Mouse (Mus musculus): ENCODE data around the gene Cldn2.

DNA sequence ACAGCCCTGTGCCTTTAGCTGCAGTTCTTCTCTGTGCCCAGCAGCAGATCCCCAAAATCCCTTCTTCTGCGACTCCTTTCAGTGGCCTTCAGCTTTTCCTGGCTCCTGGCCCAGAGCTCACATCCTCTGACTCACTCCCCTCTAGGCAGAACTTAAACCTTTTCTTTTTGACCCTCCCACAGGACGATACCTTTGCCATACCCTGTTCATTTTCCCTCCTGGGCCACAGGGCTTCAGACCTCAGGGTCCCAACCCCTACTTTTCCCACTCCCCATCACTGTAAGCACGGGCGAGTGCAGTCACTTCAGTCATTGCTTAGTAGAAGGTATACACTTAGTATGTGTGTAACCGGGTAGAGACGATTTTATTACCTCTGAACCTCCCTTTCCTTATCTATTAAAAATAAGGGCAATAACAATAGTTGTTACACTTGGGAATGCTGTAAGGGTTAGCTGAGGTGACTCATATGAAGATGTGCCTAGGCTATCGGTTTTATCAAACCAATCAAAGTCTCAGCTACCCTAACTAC lies 25.5 kb upstream of the Cldn2 start:
- TF ChIP-seq CTCF (IDR thresholded peaks at IDR 0.05; ENCODE audit: low read depth, low read length) (no peak), TAL1 (conservative IDR thresholded peaks at IDR 0.05; ENCODE audit: low read depth, low read length) (no peak), GATA1 (IDR thresholded peaks at IDR 0.05; ENCODE audit: borderline replicate concordance, low read length) (no peak), POLR2AphosphoS5 (IDR thresholded peaks at IDR 0.05; ENCODE audit: insufficient replicate concordance, low read depth, low read length) (no peak)

Measured in G1E (cell line).